24 mouse cellular contexts compared by ENCODE assay signal in genomic region chr19:26790386-26791346, GRCm38 (mm10).
"Had no signal": no experiment of that assay in that cellular context is flagged by ENCODE, and none has a peak within 500 bp of the region (broad histone marks: within the 10 kb centered on the region; RNA-seq: fewer than 3 reads in every experiment).

No protein-coding gene starts in this region.

- H3K9ac ChIP-seq: limb, embryonic 12.5 days; limb, embryonic 15.5 days; liver, embryonic 14.5 days; liver, postnatal 0 days; neural tube, embryonic 12.5 days; neural tube, embryonic 15.5 days; stomach, embryonic 15.5 days had no signal

- DNase-seq: kidney, adult 2 months; kidney, postnatal 25 days; layer of hippocampus, adult 9-11 months; layer of hippocampus, postnatal 36 days; left cerebral cortex, postnatal 4 days; liver, postnatal 0 days; lung, postnatal 4 days; midbrain, embryonic 14.5 days; right cerebral cortex, adult 18-20 months; right cerebral cortex, postnatal 14 days; spleen, adult 18-20 months; thymus, postnatal 25 days had no signal

- H3K4me3 ChIP-seq: layer of hippocampus, adult 2 months; left cerebral cortex, adult 2 months; limb, embryonic 12.5 days; limb, embryonic 15.5 days; neural tube, embryonic 12.5 days; neural tube, embryonic 15.5 days; stomach, embryonic 15.5 days had no signal

- H3K27me3 ChIP-seq: limb, embryonic 12.5 days; limb, embryonic 15.5 days; neural tube, embryonic 12.5 days; neural tube, embryonic 15.5 days; stomach, embryonic 15.5 days had no signal

- H3K27ac ChIP-seq: kidney, postnatal 0 days; layer of hippocampus, adult 2 months; left cerebral cortex, adult 2 months; limb, embryonic 12.5 days; limb, embryonic 15.5 days; liver, embryonic 14.5 days; neural tube, embryonic 12.5 days; neural tube, embryonic 15.5 days; stomach, embryonic 15.5 days had no signal

- ATAC-seq: intestine, postnatal 0 days; liver, postnatal 0 days had no signal

- H3K36me3 ChIP-seq: limb, embryonic 12.5 days; limb, embryonic 15.5 days; neural tube, embryonic 12.5 days; neural tube, embryonic 15.5 days; stomach, embryonic 15.5 days had no signal

- H3K4me2 ChIP-seq: limb, embryonic 12.5 days; limb, embryonic 15.5 days; liver, embryonic 11.5 days; midbrain, embryonic 11.5 days; neural tube, embryonic 12.5 days; neural tube, embryonic 15.5 days; stomach, embryonic 15.5 days had no signal

- H3K4me1 ChIP-seq: limb, embryonic 15.5 days; neural tube, embryonic 12.5 days; neural tube, embryonic 15.5 days; stomach, embryonic 15.5 days had no signal

- H3K9me3 ChIP-seq: limb, embryonic 12.5 days; limb, embryonic 15.5 days; neural tube, embryonic 12.5 days; neural tube, embryonic 15.5 days; stomach, embryonic 15.5 days had no signal
